7 mouse cellular contexts compared by ENCODE assay signal in the genomic region with DNA sequence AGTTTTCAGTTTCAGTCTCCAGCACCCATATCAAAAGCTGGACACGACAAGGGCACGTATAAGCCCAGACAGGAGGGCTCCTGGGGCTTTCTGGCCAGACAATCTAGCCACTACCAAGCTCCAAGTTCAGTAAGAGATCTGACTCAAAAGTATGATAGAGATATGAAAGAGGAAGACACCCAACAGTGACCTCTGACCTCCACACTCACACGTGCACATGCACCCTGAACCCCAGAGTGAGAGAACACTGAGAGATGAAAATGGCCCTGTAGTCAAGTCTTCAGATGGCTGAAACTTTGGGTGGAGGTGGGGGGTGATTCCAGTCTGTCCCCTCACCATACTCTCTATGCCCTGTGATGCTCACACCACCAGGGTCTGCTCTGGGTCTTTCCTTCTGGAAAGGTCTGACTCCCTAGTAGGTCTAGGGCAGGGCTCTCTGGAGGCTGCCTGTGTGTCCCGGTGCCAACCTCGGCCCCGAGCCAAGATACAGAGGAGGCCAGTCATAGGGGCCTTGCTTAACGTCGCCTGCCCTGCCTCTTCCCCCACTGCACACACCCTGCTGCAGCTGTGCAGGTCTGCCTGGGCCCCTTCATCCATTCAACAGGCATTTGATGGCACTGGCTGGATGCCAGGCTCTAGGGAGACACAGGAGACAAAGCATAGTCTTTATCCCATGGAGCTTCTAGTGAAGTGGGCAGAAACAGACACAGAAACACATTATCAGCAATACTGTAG. TPM values are rescaled to one million over a fixed set of nuclear protein-coding genes. Genes with fewer than 3 reads are reported as not detected.
DNase-seq lines count a peak whose midpoint lies in the region; ATAC-seq lines count a peak whose summit lies in the region.

No protein-coding gene starts in this region.

- no peaks in the 10 kb centered on the region for H3K27me3 ChIP-seq in forebrain, embryonic 14.5 days (replicated peaks; ENCODE audit: control insufficient read depth, insufficient read depth, low read length)
- no peaks in the 10 kb centered on the region for H3K27me3 ChIP-seq in stomach, embryonic 16.5 days (ENCODE audit: control insufficient read depth, insufficient read depth, low read length)

- no peaks in the 10 kb centered on the region for H3K9me3 ChIP-seq in forebrain, embryonic 14.5 days (replicated peaks; ENCODE audit: control insufficient read depth, low read length)
- H3K9me3 ChIP-seq in stomach, embryonic 16.5 days (replicated peaks; ENCODE audit: control insufficient read depth, low read length), result no peaks in the 10 kb centered on the region

- peak overlapping the region; percentile 22 for H3K4me2 ChIP-seq in forebrain, embryonic 14.5 days (ENCODE audit: low read length)
- H3K4me2 ChIP-seq in stomach, embryonic 16.5 days (ENCODE audit: low read depth, low read length), result peak overlapping the region; percentile 31

- no peak overlapping the region; the same call in 1 of the 2 replicates for H3K9ac ChIP-seq in forebrain, embryonic 14.5 days (ENCODE audit: low read length)
- H3K9ac ChIP-seq in stomach, embryonic 16.5 days (ENCODE audit: low read length), result peak overlapping the region; percentile 47

- DNase-seq in Muller cell, postnatal 12 days (ENCODE audit: inconsistent ontology term), result peak; percentile 88
- peak; percentile 93 to 95 for DNase-seq in adrenal gland, postnatal 36 days
- DNase-seq in forebrain, embryonic 14.5 days (ENCODE audit: low spot score), result peak; percentile 88
- peak; percentile 91 for DNase-seq in heart, postnatal 4 days
- peak; percentile 59 for DNase-seq in layer of hippocampus, adult 9-11 months

- H3K4me3 ChIP-seq in forebrain, embryonic 14.5 days (ENCODE audit: low read depth, low read length), result no peak overlapping the region
- H3K4me3 ChIP-seq in stomach, embryonic 16.5 days (replicated peaks; ENCODE audit: low read length), result no peak overlapping the region

- peaks cover 59% of the 10 kb centered on the region for H3K4me1 ChIP-seq in forebrain, embryonic 14.5 days (ENCODE audit: control insufficient read depth, insufficient read depth, low read length)
- peaks cover 74% of the 10 kb centered on the region for H3K4me1 ChIP-seq in stomach, embryonic 16.5 days (ENCODE audit: control insufficient read depth, insufficient read depth, low read length)

- peak overlapping the region; percentile 74 for H3K27ac ChIP-seq in forebrain, embryonic 14.5 days (ENCODE audit: low read depth, low read length)
- H3K27ac ChIP-seq in stomach, embryonic 16.5 days (ENCODE audit: low read length), result peak overlapping the region; percentile 81

- 33% methylated on average over 8 of the region's 8 CpGs for WGBS in forebrain, embryonic 14.5 days
- WGBS in stomach, embryonic 16.5 days, result 38% methylated on average over 8 of the region's 8 CpGs

- H3K36me3 ChIP-seq in forebrain, embryonic 14.5 days (ENCODE audit: control insufficient read depth, insufficient read depth, low read length), result no peaks in the 10 kb centered on the region
- no peaks in the 10 kb centered on the region for H3K36me3 ChIP-seq in stomach, embryonic 16.5 days (ENCODE audit: control insufficient read depth, insufficient read depth, low read length)

- peak; percentile 86 for ATAC-seq in forebrain, embryonic 14.5 days
- ATAC-seq in megakaryocyte, adult 5-6 weeks (ENCODE audit: poor library complexity, severe bottlenecking), result peak; percentile 47
- ATAC-seq in stomach, embryonic 16.5 days (ENCODE audit: insufficient read depth, low FRiP score), result peak; percentile 89

RNA-seq across cellular contexts. Expression of a gene that starts 32.6 kb away (rescaled TPM):
- under 1 TPM; 0.23 to 0.26 TPM for total RNA-seq in adrenal gland, postnatal 36 days (2021)
- 4.1 and 6.0 TPM in 2 replicates for polyA plus RNA-seq in forebrain, embryonic 14.5 days (2014; fragmentation: Nextera tagmentation; extraction: Ambion mirVana)
- total RNA-seq in heart, postnatal 4 days (2021), result under 1 TPM; 0.54 to 0.62 TPM
- 0.32 and 0.65 TPM in 2 replicates for total RNA-seq in megakaryocyte, adult 5-6 weeks (2015)
- total RNA-seq in megakaryocyte, adult 5-6 weeks (2017), result 0.16 and 0.73 TPM in 2 replicates
- 0.70 and 0.71 TPM in 2 replicates for polyA plus RNA-seq in stomach, embryonic 16.5 days (2015; fragmentation: Nextera tagmentation; extraction: Ambion mirVana)

RNA-seq across cellular contexts. Expression of a gene that starts 37.8 kb away (rescaled TPM):
- 10 to 100 TPM; 18.1 to 23.8 TPM for total RNA-seq in adrenal gland, postnatal 36 days (2021)
- 3.2 and 3.4 TPM in 2 replicates for polyA plus RNA-seq in forebrain, embryonic 14.5 days (2014; fragmentation: Nextera tagmentation; extraction: Ambion mirVana)
- total RNA-seq in heart, postnatal 4 days (2021), result 10 to 100 TPM; 18.5 to 18.6 TPM
- 24.6 and 27.0 TPM in 2 replicates for total RNA-seq in megakaryocyte, adult 5-6 weeks (2015)
- 17.0 and 25.0 TPM in 2 replicates for total RNA-seq in megakaryocyte, adult 5-6 weeks (2017)
- 8.7 and 9.4 TPM in 2 replicates for polyA plus RNA-seq in stomach, embryonic 16.5 days (2015; fragmentation: Nextera tagmentation; extraction: Ambion mirVana)
